Mouse (Mus musculus): ENCODE data around the gene Arf1. TPM values are rescaled to one million over a fixed set of nuclear protein-coding genes. Genes with fewer than 3 reads are reported as not detected.

Gene Arf1
- total and polyA plus RNA-seq, 2 experiments, result 194 to 336 TPM

DNA sequence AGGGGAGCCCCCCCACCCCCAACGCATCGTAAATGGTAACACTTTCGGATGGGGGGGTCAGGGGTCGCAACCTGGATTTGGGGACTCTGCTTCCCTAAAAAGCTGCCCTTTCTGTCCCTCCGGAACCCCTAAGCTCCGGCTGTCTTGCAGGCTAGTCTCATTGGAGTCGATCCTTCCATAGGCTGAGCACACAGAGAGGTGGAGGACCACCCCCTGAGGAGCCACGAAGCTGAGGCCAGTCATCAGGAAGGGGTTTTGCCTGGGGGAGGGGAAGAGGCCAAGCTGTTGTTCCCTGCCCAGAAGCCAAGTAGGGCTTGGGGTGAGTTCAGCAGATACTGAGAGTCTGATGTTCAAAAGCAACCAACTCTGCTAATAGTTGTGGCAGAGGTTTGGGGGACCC, 36.5 kb upstream of the Arf1 start:
- no peak for DNase-seq (ENCODE audit: extremely low read depth, low read depth, low spot score)
- H3K27me3 ChIP-seq (ENCODE audit: control insufficient read depth, insufficient read depth, low read length), result peaks cover 18% of the 10 kb centered on the region
- H3K27ac ChIP-seq (replicated peaks; ENCODE audit: insufficient read depth, low read depth, low read length), result no peak overlapping the region
- H3K9ac ChIP-seq (ENCODE audit: low read depth, low read length), result no peak overlapping the region
- H3K4me3 ChIP-seq (ENCODE audit: insufficient read depth, low read depth, low read length), result no peak overlapping the region; the same call in 1 of the 2 replicates
- no peaks in the 10 kb centered on the region for H3K79me2 ChIP-seq (ENCODE audit: control insufficient read depth, insufficient read depth, low read length)
- H3K36me3 ChIP-seq (ENCODE audit: control insufficient read depth, insufficient read depth, low read length), result no peaks in the 10 kb centered on the region
- 22% methylated on average over 8 of the region's 8 CpGs for WGBS
- no peaks in the 10 kb centered on the region for H3K4me1 ChIP-seq (ENCODE audit: control insufficient read depth, insufficient read depth, low read length)
- TF ChIP-seq POLR2A (IDR thresholded peaks at IDR 0.05; ENCODE audit: extremely low read depth, insufficient read depth, low read length) (no peak), CTCF (IDR thresholded peaks at IDR 0.05; ENCODE audit: low read depth, low read length) (no peak)

DNA sequence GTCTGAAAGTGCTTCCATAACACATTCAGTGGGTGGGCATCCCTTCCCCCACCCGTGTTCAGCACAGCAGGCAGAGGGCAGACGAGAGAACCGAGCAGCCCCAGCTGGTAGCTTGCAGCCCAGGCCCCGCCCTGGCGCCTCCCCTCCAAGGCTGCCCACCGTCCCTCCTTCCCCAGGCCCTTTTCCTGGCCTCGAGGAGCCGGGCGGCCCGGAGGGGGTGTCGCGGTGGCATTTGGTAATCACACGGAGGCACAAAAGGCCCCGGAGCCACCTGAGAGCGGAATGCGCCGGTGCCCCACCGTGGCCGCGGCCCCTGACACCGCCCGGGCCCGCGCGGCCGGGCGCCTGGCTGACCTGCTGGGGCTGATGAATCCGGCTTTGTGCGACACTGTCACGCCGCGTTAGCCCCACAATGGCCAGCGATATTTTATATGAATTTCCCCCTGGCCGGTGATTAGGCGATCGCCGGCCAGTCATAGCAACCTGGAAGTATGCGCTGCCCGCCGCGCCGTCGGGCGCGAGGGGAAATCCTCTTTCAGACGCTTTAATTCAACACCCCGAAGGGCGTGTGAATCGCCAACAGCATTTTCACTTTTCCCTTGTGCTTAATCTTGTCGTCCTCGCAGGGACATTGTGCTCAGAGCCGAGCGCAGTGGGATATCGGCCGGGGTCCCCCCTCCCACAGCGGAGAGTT, 35.9 kb upstream of the Arf1 start:
- Histone ChIP-seq H3K9ac (ENCODE audit: low read depth, low read length) (peak overlapping the region; percentile 25; the same call in 1 of the 2 replicates), H3K4me3 (ENCODE audit: insufficient read depth, low read depth, low read length) (peak overlapping the region; percentile 40; the same call in 1 of the 2 replicates), H3K4me1 (ENCODE audit: control insufficient read depth, insufficient read depth, low read length) (no peaks in the 10 kb centered on the region), H3K36me3 (ENCODE audit: control insufficient read depth, insufficient read depth, low read length) (no peaks in the 10 kb centered on the region), H3K27me3 (ENCODE audit: control insufficient read depth, insufficient read depth, low read length) (peaks cover 18% of the 10 kb centered on the region), H3K79me2 (ENCODE audit: control insufficient read depth, insufficient read depth, low read length) (no peaks in the 10 kb centered on the region), H3K27ac (replicated peaks; ENCODE audit: insufficient read depth, low read depth, low read length) (no peak overlapping the region)
- TF ChIP-seq CTCF (IDR thresholded peaks at IDR 0.05; ENCODE audit: low read depth, low read length) (no peak), POLR2A (IDR thresholded peaks at IDR 0.05; ENCODE audit: extremely low read depth, insufficient read depth, low read length) (no peak)
- 3% methylated on average over 56 of the region's 56 CpGs for WGBS
- no peak for DNase-seq (ENCODE audit: extremely low read depth, low read depth, low spot score)

DNA sequence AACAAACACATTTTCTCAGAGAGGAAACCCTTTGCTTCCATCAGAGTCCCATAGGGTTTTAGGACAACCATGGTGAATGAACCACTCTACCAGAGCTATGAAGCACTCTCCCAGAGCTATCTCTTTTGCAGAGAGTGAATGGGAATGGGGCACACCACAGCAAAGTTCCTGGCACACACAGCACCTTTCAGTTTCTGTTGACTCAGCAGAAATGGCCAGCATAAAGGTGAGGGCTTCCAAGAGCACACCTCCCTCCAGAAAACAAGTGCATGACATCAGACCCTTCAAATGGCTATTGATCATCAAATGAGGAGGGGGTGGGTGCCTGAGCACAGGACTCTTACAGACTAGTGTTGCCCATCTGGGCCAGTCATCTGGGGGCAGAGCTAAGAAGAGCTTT, 34.2 kb upstream of the Arf1 start:
- H3K27ac ChIP-seq (replicated peaks; ENCODE audit: insufficient read depth, low read depth, low read length), result no peak overlapping the region
- TF ChIP-seq POLR2A (IDR thresholded peaks at IDR 0.05; ENCODE audit: extremely low read depth, insufficient read depth, low read length), result no peak
- no peak for TF ChIP-seq CTCF (IDR thresholded peaks at IDR 0.05; ENCODE audit: low read depth, low read length)
- H3K4me1 ChIP-seq (ENCODE audit: control insufficient read depth, insufficient read depth, low read length), result no peaks in the 10 kb centered on the region
- peaks cover 18% of the 10 kb centered on the region for H3K27me3 ChIP-seq (ENCODE audit: control insufficient read depth, insufficient read depth, low read length)
- no peak overlapping the region for H3K9ac ChIP-seq (ENCODE audit: low read depth, low read length)
- no peaks in the 10 kb centered on the region for H3K79me2 ChIP-seq (ENCODE audit: control insufficient read depth, insufficient read depth, low read length)
- H3K4me3 ChIP-seq (ENCODE audit: insufficient read depth, low read depth, low read length), result no peak overlapping the region
- H3K36me3 ChIP-seq (ENCODE audit: control insufficient read depth, insufficient read depth, low read length), result no peaks in the 10 kb centered on the region
- no peak for DNase-seq (ENCODE audit: extremely low read depth, low read depth, low spot score)

DNA sequence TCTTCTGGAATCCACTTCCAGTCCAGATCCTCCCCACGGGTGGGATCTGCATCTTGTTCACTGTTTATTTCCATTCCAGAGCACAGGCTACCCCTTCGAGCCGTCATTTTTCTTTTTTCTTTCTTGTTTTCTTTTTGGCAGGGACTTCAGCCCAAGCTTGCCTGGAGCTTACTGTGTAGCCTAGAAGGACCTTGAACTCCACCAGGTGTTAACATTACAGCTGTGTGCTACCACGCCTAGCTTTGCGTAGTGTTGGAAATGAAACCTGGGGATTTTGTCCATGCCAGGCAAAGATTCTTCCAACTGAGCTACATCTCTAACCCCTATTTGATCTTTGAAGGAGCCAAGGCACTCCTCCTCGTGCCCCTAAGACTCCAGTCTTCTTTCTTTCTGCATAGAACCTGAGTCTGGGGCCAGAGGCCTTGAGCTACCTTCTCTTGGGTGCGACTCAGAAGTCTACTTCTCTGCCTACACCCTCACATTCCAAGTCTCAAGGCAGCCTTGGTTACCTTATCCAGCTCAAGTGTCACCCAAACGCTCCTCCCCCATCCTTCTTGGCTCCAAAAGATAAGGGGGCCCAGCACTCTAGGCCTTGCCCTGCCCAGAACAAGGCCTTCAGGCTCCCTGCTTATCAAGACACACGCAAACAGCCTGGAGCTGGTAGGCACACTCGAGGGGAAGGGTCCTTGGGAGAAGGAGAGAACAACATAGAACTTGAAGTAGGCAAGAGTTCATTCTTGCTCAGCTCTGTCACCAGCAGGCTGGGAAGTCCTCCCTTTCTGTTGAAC, 32.8 kb upstream of the Arf1 start:
- no peak for DNase-seq (ENCODE audit: extremely low read depth, low read depth, low spot score)
- no peak overlapping the region for H3K9ac ChIP-seq (ENCODE audit: low read depth, low read length)
- H3K36me3 ChIP-seq (ENCODE audit: control insufficient read depth, insufficient read depth, low read length), result no peaks in the 10 kb centered on the region
- no peaks in the 10 kb centered on the region for H3K4me1 ChIP-seq (ENCODE audit: control insufficient read depth, insufficient read depth, low read length)
- H3K27ac ChIP-seq (replicated peaks; ENCODE audit: insufficient read depth, low read depth, low read length), result no peak overlapping the region
- TF ChIP-seq CTCF (IDR thresholded peaks at IDR 0.05; ENCODE audit: low read depth, low read length) (no peak), POLR2A (IDR thresholded peaks at IDR 0.05; ENCODE audit: extremely low read depth, insufficient read depth, low read length) (no peak)
- no peaks in the 10 kb centered on the region for H3K79me2 ChIP-seq (ENCODE audit: control insufficient read depth, insufficient read depth, low read length)
- 71% methylated on average over 10 of the region's 10 CpGs for WGBS
- H3K27me3 ChIP-seq (ENCODE audit: control insufficient read depth, insufficient read depth, low read length), result peaks cover 18% of the 10 kb centered on the region
- no peak overlapping the region for H3K4me3 ChIP-seq (ENCODE audit: insufficient read depth, low read depth, low read length)

DNA sequence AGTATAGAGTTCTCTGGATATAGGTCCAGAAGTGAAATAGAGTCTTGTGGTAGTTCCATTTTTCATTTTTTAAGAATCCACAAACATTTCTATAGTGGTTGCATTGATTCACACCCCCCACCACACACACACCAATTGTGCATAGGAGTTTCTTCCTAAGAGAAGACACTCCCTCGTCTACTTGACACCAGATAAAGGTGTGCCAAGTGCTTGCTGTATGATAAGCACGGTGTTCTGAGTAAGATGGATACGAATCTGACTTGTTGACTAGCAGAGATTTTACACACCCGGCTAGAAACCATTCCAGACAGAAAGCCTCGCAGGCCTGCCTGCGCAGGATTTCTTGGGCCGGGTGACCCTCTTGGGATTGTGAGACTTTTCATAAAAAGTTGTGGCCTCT, 31.6 kb upstream of the Arf1 start:
- Histone ChIP-seq H3K27ac (replicated peaks; ENCODE audit: insufficient read depth, low read depth, low read length) (no peak overlapping the region), H3K4me1 (ENCODE audit: control insufficient read depth, insufficient read depth, low read length) (no peaks in the 10 kb centered on the region), H3K9ac (ENCODE audit: low read depth, low read length) (no peak overlapping the region), H3K4me3 (ENCODE audit: insufficient read depth, low read depth, low read length) (no peak overlapping the region), H3K36me3 (ENCODE audit: control insufficient read depth, insufficient read depth, low read length) (no peaks in the 10 kb centered on the region), H3K27me3 (ENCODE audit: control insufficient read depth, insufficient read depth, low read length) (peaks cover 15% of the 10 kb centered on the region), H3K79me2 (ENCODE audit: control insufficient read depth, insufficient read depth, low read length) (no peaks in the 10 kb centered on the region)
- WGBS, result 87% methylated on average over 7 of the region's 7 CpGs
- DNase-seq (ENCODE audit: extremely low read depth, low read depth, low spot score), result no peak
- TF ChIP-seq POLR2A (IDR thresholded peaks at IDR 0.05; ENCODE audit: extremely low read depth, insufficient read depth, low read length), result no peak
- TF ChIP-seq CTCF (IDR thresholded peaks at IDR 0.05; ENCODE audit: low read depth, low read length), result no peak

DNA sequence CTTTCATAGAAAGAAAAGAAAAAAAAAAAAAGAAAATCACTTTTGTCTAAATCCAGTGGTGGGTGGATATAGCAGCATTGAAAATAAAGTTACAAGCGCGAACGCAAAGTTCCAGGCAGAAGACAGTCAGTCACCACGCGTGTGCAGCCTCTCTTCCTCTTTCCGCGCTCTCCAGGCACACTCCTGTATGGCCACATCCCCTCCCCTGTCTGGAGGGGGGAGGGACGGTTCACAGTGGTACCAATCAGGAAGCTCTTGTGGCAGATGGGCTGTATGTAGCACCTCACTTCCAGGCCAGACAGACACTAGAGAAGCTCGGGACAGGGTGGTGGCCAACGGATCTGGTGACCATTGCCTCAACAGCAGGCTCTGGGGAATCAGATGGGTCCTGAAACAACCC, 20.0 kb upstream of the Arf1 start:
- no peaks in the 10 kb centered on the region for H3K27me3 ChIP-seq (ENCODE audit: control insufficient read depth, insufficient read depth, low read length)
- H3K4me1 ChIP-seq (ENCODE audit: control insufficient read depth, insufficient read depth, low read length), result no peaks in the 10 kb centered on the region
- no peak for DNase-seq (ENCODE audit: extremely low read depth, low read depth, low spot score)
- no peak overlapping the region for H3K4me3 ChIP-seq (ENCODE audit: insufficient read depth, low read depth, low read length)
- no peak overlapping the region for H3K27ac ChIP-seq (replicated peaks; ENCODE audit: insufficient read depth, low read depth, low read length)
- H3K36me3 ChIP-seq (ENCODE audit: control insufficient read depth, insufficient read depth, low read length), result no peaks in the 10 kb centered on the region
- TF ChIP-seq POLR2A (IDR thresholded peaks at IDR 0.05; ENCODE audit: extremely low read depth, insufficient read depth, low read length) (no peak), CTCF (IDR thresholded peaks at IDR 0.05; ENCODE audit: low read depth, low read length) (no peak)
- no peaks in the 10 kb centered on the region for H3K79me2 ChIP-seq (ENCODE audit: control insufficient read depth, insufficient read depth, low read length)
- 59% methylated on average over 10 of the region's 10 CpGs for WGBS
- no peak overlapping the region for H3K9ac ChIP-seq (ENCODE audit: low read depth, low read length)
